Mouse (Mus musculus): ENCODE measurements at regions not wholly inside any gene's neighbourhood (a gene's known extent, or its start where the extent isn't known, plus 50 kb on each side); places are given as distances from the start of the nearest gene placed in this dataset.
A peak's percentile ranks its signal among the peaks of the same experiment; 100 is the strongest.

GRCm38 (mm10) chr11:43370025-43370424 lies 56.0 kb downstream of the Pttg1 start:
- DNase-seq (ENCODE audit: extremely low read depth, insufficient read length, low spot score), result no peak

DNA sequence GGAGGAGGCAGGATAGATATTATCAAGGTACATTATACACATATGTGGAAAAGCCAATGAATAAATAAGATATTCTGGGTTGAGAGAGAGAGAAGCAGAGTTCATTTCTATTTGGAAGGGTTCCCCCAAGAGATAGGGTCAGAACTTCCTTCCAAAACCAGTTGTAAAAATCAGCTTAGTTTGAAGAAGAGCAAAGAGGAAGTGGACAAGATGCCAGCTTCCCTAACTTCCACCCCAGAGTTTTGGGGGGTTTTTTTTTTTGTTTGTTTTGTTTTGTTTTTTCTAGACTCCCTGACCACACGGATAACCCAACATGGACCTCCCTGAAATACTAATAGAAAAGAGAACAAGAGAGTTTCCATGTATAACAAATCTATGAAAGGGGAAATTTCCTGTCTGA lies 57.7 kb downstream of the Pttg1 start:
- no peak for DNase-seq (ENCODE audit: extremely low read depth, insufficient read length, low spot score)

DNA sequence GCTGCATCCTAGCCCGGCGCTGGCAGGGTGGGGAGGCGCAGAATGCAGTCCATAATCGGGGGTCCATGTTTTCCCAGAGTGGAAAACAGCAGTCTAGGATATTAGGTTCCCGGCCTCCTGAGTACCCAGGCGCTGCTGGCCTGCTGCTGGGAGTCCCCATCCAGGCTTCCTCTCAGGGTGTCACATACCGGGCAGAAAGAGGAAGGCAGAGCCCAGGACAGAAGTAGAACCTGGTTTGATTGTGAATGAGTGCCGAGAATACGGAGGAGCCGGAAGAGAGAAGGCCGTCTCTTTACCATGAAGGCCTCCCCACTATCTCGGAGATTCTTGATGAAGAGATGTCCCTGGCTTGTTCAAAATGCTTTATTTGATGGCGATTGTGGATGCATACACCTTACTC lies 64.2 kb downstream of the Pttg1 start:
- DNase-seq (ENCODE audit: extremely low read depth, insufficient read length, low spot score), result no peak

GRCm38 (mm10) chr11:43358390-43359291 lies 67.4 kb downstream of the Pttg1 start:
- no peak for DNase-seq (ENCODE audit: extremely low read depth, insufficient read length, low spot score)

DNA sequence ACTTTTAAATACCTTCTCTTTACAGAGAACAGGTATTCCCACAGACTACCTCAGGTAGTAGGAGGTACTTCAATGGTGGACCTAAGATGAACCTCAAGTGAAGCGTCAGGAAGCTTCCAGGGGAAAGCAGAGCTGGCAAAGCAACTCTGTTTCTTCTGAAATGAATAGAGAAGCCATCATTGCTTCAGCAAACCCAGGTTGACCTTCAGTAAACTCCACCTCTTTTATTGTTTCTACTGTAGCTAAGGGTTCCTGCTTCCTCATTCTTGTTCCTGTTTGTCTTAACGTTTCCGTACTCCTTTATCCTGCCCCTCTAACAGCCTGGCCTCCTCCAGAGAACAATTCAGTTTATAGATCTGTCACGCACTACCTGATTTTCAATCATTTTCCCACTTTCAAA lies 72.4 kb downstream of the Pttg1 start:
- DNase-seq (ENCODE audit: extremely low read depth, insufficient read length, low spot score), result no peak

- no peak for DNase-seq (ENCODE audit: extremely low read depth, insufficient read length, low spot score)
Measured at GRCm38 (mm10) chr11:43353030-43353429, 73.0 kb downstream of the Pttg1 start.

GRCm38 (mm10) chr11:43351818-43352217 lies 74.2 kb downstream of the Pttg1 start:
- no peak for DNase-seq (ENCODE audit: extremely low read depth, insufficient read length, low spot score)

GRCm38 (mm10) chr11:43351348-43351747 lies 74.7 kb downstream of the Pttg1 start:
- no peak for DNase-seq (ENCODE audit: extremely low read depth, insufficient read length, low spot score)

DNA sequence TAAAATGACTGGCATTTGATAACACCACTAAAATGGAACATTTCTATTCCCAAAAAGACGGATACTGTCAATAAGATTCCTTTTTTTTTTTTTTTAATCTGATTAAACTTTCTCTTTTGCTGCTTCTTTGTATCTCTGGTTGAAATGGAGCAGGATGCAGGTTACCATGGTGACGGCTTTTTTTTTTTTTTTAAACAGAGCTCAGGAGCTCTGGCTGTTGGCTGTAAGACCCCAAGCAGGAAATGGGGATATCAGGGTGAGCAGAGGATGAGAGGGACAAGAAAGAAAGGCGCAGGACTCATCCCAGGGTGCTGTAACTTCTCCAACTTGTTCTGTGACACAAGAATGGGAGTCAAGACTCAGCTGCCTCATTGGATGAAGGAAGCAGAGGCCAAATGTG lies 75.8 kb downstream of the Pttg1 start:
- DNase-seq (ENCODE audit: extremely low read depth, insufficient read length, low spot score), result no peak

DNA sequence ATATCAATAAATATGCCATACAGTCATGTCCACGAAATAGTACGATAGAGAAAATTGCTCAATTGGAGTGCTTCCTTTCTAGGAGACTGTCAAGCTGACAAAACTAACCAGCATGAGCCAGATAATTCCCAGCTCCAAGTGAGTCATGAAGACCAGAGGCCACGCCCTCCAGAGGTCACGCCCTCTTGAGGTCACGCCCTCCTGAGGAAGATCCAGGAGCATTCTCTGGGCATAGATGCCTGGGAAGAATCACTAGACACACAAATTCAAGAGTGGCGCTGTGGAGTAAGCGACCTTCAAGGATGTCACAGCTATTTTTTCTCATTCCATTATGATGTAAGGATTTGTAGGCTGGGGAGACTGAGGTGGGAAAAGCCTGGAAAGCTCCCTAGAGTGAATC lies 76.5 kb downstream of the Pttg1 start:
- peak; percentile 45 for DNase-seq (ENCODE audit: extremely low read depth, insufficient read length, low spot score)

DNA sequence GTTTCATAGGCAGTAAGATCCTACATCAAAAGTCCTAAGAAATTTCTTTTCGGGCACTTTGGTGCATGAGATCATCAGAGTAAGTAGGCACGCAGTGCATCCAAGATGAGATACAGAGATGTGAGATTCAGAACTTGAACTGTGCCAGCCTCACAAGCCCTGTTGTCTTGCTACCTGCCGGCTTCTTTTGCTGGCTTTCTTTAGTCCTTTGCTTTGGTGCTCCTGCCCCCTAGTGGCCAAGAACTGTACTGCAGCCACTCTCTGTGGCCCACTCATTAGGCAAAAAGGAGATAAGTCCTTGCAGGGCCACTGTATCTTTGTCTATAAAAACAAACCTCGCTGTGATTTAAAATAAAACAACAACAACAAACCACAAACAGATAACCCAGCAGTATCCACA lies 77.5 kb downstream of the Pttg1 start:
- peak; percentile 42 for DNase-seq (ENCODE audit: extremely low read depth, insufficient read length, low spot score)

- DNase-seq (ENCODE audit: extremely low read depth, insufficient read length, low spot score), result no peak
Measured at GRCm38 (mm10) chr11:43346489-43346888, 79.6 kb downstream of the Pttg1 start.

DNA sequence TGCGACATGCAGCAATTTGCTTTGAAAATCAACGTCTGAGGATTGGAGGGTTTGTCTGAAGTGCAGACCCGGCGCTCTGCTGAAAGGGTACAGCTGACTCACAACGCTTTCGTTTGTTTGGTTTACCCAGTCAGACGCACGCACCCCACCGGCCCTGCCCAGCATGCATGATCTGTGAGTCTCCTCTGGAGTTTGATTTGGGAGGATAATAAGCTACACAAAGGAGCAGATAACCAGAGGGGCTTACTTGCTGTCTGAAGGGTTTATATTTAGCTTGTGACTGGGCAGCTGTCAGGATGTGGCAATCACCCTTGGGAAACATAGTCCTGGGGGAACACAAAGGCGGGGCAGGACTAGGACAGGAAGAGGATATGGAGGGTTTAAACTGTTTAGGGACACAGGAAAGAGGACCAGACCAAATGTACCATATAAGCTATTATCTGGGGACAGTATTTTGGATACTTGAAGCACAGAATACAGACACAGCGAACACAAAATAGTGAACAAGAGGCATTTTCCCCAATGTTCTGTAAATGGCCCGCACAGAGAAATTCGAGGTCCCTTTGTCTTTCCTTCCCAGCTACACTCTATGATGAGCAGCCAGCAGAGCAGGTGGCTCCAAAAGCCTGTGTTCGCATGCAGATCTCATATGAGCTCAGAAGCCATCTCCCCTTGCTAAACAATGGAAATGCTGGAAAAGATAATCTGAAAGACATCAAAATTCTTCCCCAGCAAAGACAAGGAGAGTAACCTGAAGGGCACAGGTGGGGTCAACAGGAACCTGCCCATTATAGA lies 81.1 kb downstream of the Pttg1 start:
- DNase-seq (ENCODE audit: extremely low read depth, insufficient read length, low spot score), result no peak

GRCm38 (mm10) chr11:43343574-43343973 lies 82.5 kb downstream of the Pttg1 start:
- no peak for DNase-seq (ENCODE audit: extremely low read depth, insufficient read length, low spot score)

GRCm38 (mm10) chr11:43338377-43338993 lies 87.6 kb downstream of the Pttg1 start:
- DNase-seq (ENCODE audit: extremely low read depth, insufficient read length, low spot score), result no peak

- no peak for DNase-seq (ENCODE audit: extremely low read depth, insufficient read length, low spot score)
Measured at GRCm38 (mm10) chr11:43335668-43336265, 90.3 kb downstream of the Pttg1 start.

GRCm38 (mm10) chr11:43333547-43333946 lies 92.5 kb downstream of the Pttg1 start:
- no peak for DNase-seq (ENCODE audit: extremely low read depth, insufficient read length, low spot score)

DNA sequence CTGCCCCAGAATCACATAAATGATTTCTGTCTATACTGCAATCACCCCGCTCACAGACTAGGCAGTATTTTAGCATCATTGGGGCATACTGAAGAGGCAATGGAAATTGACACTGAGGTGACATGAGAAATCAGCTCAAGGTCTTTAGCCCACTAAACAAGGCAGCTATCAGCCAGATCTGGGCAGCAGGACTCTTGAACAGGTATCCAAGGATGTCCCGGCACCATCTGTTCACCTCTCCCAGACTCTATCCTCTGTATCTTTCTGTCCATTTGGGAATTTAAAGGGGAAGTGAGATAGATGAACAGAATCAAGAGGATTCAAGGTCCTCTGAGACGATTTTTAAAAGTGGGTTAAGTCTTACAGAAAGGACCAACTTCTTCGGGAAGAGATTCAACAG lies 112.1 kb downstream of the Pttg1 start:
- no peak for DNase-seq (ENCODE audit: extremely low read depth, insufficient read length, low spot score)
